Mouse (Mus musculus): ENCODE measurements around the gene Rufy3.

Gene Rufy3

GRCm38 (mm10) chr5:88629125-88629524, 64.3 kb downstream of the Rufy3 start:
- no peak for DNase-seq (ENCODE audit: low spot score)

GRCm38 (mm10) chr5:88629987-88630386, 65.1 kb downstream of the Rufy3 start:
- DNase-seq (ENCODE audit: low spot score), result no peak

- DNase-seq (ENCODE audit: low spot score), result no peak
Observed at GRCm38 (mm10) chr5:88630883-88631282, 66.0 kb downstream of the Rufy3 start.

- no peak for DNase-seq (ENCODE audit: low spot score)
Observed at GRCm38 (mm10) chr5:88631545-88631944, 66.7 kb downstream of the Rufy3 start.

GRCm38 (mm10) chr5:88632463-88632862, 67.6 kb downstream of the Rufy3 start:
- no peak for DNase-seq (ENCODE audit: low spot score)

- DNase-seq (ENCODE audit: low spot score), result no peak
Observed at GRCm38 (mm10) chr5:88634076-88634475, 69.2 kb downstream of the Rufy3 start.

GRCm38 (mm10) chr5:88642786-88643185, 77.9 kb downstream of the Rufy3 start:
- peak; percentile 43 for DNase-seq (ENCODE audit: low spot score)

- peak; percentile 57 for DNase-seq (ENCODE audit: low spot score)
Observed at GRCm38 (mm10) chr5:88643491-88643890, 78.7 kb downstream of the Rufy3 start.

- DNase-seq (ENCODE audit: low spot score), result no peak
Observed at GRCm38 (mm10) chr5:88644901-88645300, 80.1 kb downstream of the Rufy3 start.

GRCm38 (mm10) chr5:88645405-88645804, 80.6 kb downstream of the Rufy3 start:
- DNase-seq (ENCODE audit: low spot score), result no peak

- DNase-seq (ENCODE audit: low spot score), result no peak
Observed at GRCm38 (mm10) chr5:88649250-88650173, 84.7 kb downstream of the Rufy3 start.

- DNase-seq (ENCODE audit: low spot score), result no peak
Observed at GRCm38 (mm10) chr5:88652589-88652988, 87.7 kb downstream of the Rufy3 start.

GRCm38 (mm10) chr5:88657868-88658267, 93.0 kb downstream of the Rufy3 start:
- DNase-seq (ENCODE audit: low spot score), result no peak

GRCm38 (mm10) chr5:88663151-88663550, 98.3 kb downstream of the Rufy3 start:
- DNase-seq (ENCODE audit: low spot score), result no peak

- no peak for DNase-seq (ENCODE audit: low spot score)
Observed at GRCm38 (mm10) chr5:88663875-88664274, 99.0 kb downstream of the Rufy3 start.

GRCm38 (mm10) chr5:88674703-88675442, 110.0 kb downstream of the Rufy3 start:
- no peak for DNase-seq (ENCODE audit: low spot score)

- DNase-seq (ENCODE audit: low spot score), result peak; percentile 93
Observed at GRCm38 (mm10) chr5:88675443-88676387, 110.9 kb downstream of the Rufy3 start, which contains the start of gene Grsf1. Grsf1 (minus strand) TSS chr5:88676171.

GRCm38 (mm10) chr5:88678929-88679328, 114.1 kb downstream of the Rufy3 start:
- DNase-seq (ENCODE audit: low spot score), result no peak

GRCm38 (mm10) chr5:88679341-88679740, 114.5 kb downstream of the Rufy3 start:
- DNase-seq (ENCODE audit: low spot score), result no peak

- DNase-seq (ENCODE audit: low spot score), result no peak
Observed at GRCm38 (mm10) chr5:88680567-88680966, 115.7 kb downstream of the Rufy3 start.

GRCm38 (mm10) chr5:88683706-88684105, 118.9 kb downstream of the Rufy3 start:
- no peak for DNase-seq (ENCODE audit: low spot score)

- DNase-seq (ENCODE audit: low spot score), result no peak
Observed at GRCm38 (mm10) chr5:88684226-88684625, 119.4 kb downstream of the Rufy3 start.
